Mouse (Mus musculus) G1E (cell line): Measurements from ENCODE around the gene Epha3.

ENCODE experiments used
- CTCF ChIP-seq: IDR thresholded peaks from 2 replicates; pipeline ENCODE4 v1.5.1; 2012; ENCODE audit warnings: low read depth, low read length, inconsistent platforms, mixed read lengths
- GATA1 ChIP-seq: IDR thresholded peaks from 2 replicates; pipeline ENCODE4 v1.6.1; 2012; ENCODE audit warnings: borderline replicate concordance, low read length, inconsistent platforms, mixed read lengths
- TAL1 ChIP-seq: conservative IDR thresholded peaks from 2 replicates; pipeline ENCODE4 v1.6.1; 2012; ENCODE audit warnings: low read depth, low read length, inconsistent platforms, mixed read lengths

- no peak for TF ChIP-seq CTCF
- TF ChIP-seq TAL1, result no peak
- TF ChIP-seq GATA1, result no peak
These were observed 357.5 kb downstream of the Epha3 start for GRCm38 (mm10) chr16:63506437-63506836.
